Mouse (Mus musculus): ENCODE measurements around the gene Pdgfra.

- TF ChIP-seq MAX (IDR thresholded peaks at IDR 0.05), result no peak
- TF ChIP-seq CEBPB (IDR thresholded peaks at IDR 0.05; ENCODE audit: low read depth), result no peak
Measured at GRCm38 (mm10) chr5:75164688-75165087, 12.6 kb downstream of the Pdgfra start.

Data from C2C12 (cell line).